Mouse (Mus musculus) kidney, embryonic 14.5 days (tissue): ENCODE data around the gene S100a16. TPM values are rescaled to one million over a fixed set of nuclear protein-coding genes. Genes with fewer than 3 reads are reported as not detected.
A peak's percentile ranks its signal among the peaks of the same experiment; 100 is the strongest.

Experiments used
- ATAC-seq: fragments of 200-750 bp; cut with Nextera tagmentation; 2 replicates; pipeline ENCODE4 v1.8.0; 2017; ENCODE audit warnings: moderate number of reproducible peaks, mild to moderate bottlenecking, moderate TSS enrichment, moderate library complexity; ENCODE audit not compliant: low FRiP score, low TSS enrichment
- H3K27ac ChIP-seq: fragments of 300-500 bp; sonication (generic); 2 replicates; pipeline ENCODE4 v1.5.1; 2014; ENCODE audit warnings: low read depth, mild to moderate bottlenecking, low read length, moderate library complexity, mixed read lengths
- H3K27me3 ChIP-seq: fragments of 300-500 bp; sonication (generic); 2 replicates; pipeline ENCODE4 v1.6.1; 2014; ENCODE audit warnings: mild to moderate bottlenecking, low read length; ENCODE audit not compliant: control insufficient read depth, insufficient read depth
- H3K36me3 ChIP-seq: fragments of 300-500 bp; sonication (generic); 2 replicates; pipeline ENCODE4 v1.6.1; 2014; ENCODE audit warnings: low read length, mixed read lengths; ENCODE audit not compliant: control insufficient read depth, insufficient read depth
- H3K4me1 ChIP-seq: fragments of 300-500 bp; sonication (generic); 2 replicates; pipeline ENCODE4 v1.6.1; 2014; ENCODE audit warnings: low read length, mixed read lengths; ENCODE audit not compliant: control insufficient read depth, insufficient read depth
- H3K4me2 ChIP-seq: fragments of 300-500 bp; sonication (generic); replicated peaks from 2 replicates; pipeline ENCODE4 v1.6.1; 2014; ENCODE audit warnings: low read depth, mild to moderate bottlenecking, low read length
- H3K4me3 ChIP-seq: fragments of 300-500 bp; sonication (generic); 2 replicates; pipeline ENCODE4 v1.5.1; 2014; ENCODE audit warnings: mild to moderate bottlenecking, low read length
- H3K9ac ChIP-seq: fragments of 300-500 bp; sonication (generic); 2 replicates; pipeline ENCODE4 v1.6.1; 2014; ENCODE audit warnings: low read depth, mild to moderate bottlenecking, low read length, moderate library complexity
- H3K9me3 ChIP-seq: fragments of 300-500 bp; sonication (generic); 2 replicates; pipeline ENCODE4 v1.6.1; 2016; ENCODE audit warnings: low read length; ENCODE audit not compliant: control insufficient read depth
- WGBS: fragments of 180-500 bp; shearing (Covaris S2); extraction: QIAGEN DNeasy Blood & Tissue Kit; methylation state at CpG from one replicate; pipeline ENCODE4 v1.1.7; 2014; 5-methylcytosine and 5-hydroxymethylcytosine counted together
- polyA plus RNA-seq: library from polyadenylated mRNA; unstranded; fragments of >200 nt; fragmentation: Nextera tagmentation; extraction: Ambion mirVana; gene quantifications from 2 replicates; pipeline ENCODE4 v1.2.1, GENCODE M21; 2014

S100a16 gene
- 175 and 198 TPM in 2 replicates for polyA plus RNA-seq

- Histone ChIP-seq H3K27ac (peak within 1 kb of the TSS; percentile 84), H3K4me3 (peak within 1 kb of the TSS; percentile 26; the same call in 1 of the 2 replicates), H3K4me2 (peak within 1 kb of the TSS; percentile 33), H3K4me1 (peaks cover 11% of the 10 kb centered on the region; the same call in 1 of the 2 replicates), H3K9me3 (no peaks in the 10 kb centered on the region), H3K9ac (peak within 1 kb of the TSS; percentile 51; the same call in 1 of the 2 replicates), H3K27me3 (no peaks in the 10 kb centered on the region), H3K36me3 (no peaks in the 10 kb centered on the region)
- 31% methylated on average over 10 of the region's 10 CpGs for WGBS
- peak; percentile 86 for ATAC-seq
These were observed at the start of gene S100a16 for GRCm38 (mm10) chr3:90537141-90537904. Gene S100a16, plus strand, starts transcription at chr3:90537254.

GRCm38 (mm10) chr3:90488576-90488975 lies 48.5 kb upstream of the S100a16 start:
- Histone ChIP-seq H3K27ac (no peak overlapping the region), H3K9me3 (no peaks in the 10 kb centered on the region), H3K4me1 (peaks cover 6% of the 10 kb centered on the region), H3K27me3 (no peaks in the 10 kb centered on the region), H3K9ac (no peak overlapping the region), H3K36me3 (peaks cover 56% of the 10 kb centered on the region), H3K4me2 (no peak overlapping the region), H3K4me3 (no peak overlapping the region)
- no peak for ATAC-seq
- whole genome bisulfite sequencing = 85% methylated on average over 6 of the region's 6 CpGs

- Histone ChIP-seq H3K4me3 (peak within 1 kb of the TSS; percentile 77), H3K9me3 (no peaks in the 10 kb centered on the region), H3K36me3 (peaks cover 40% of the 10 kb centered on the region), H3K27ac (peak within 1 kb of the TSS; percentile 67), H3K4me1 (peaks cover 6% of the 10 kb centered on the region), H3K27me3 (no peaks in the 10 kb centered on the region), H3K4me2 (peak within 1 kb of the TSS; percentile 61), H3K9ac (peak within 1 kb of the TSS; percentile 77)
- ATAC-seq = peak; percentile 99
- under 1% methylated on average over 37 of the region's 37 CpGs for WGBS
These were observed 46.3 kb upstream of the S100a16 start, which contains the start of gene Snapin for GRCm38 (mm10) chr3:90490696-90491256. Gene Snapin, minus strand, starts transcription at chr3:90491033.

GRCm38 (mm10) chr3:90491350-90491749 lies 45.7 kb upstream of the S100a16 start:
- H3K36me3 ChIP-seq = peaks cover 40% of the 10 kb centered on the region
- no peak overlapping the region for H3K4me2 ChIP-seq
- H3K27me3 ChIP-seq = no peaks in the 10 kb centered on the region
- no peaks in the 10 kb centered on the region for H3K9me3 ChIP-seq
- peaks cover 6% of the 10 kb centered on the region for H3K4me1 ChIP-seq
- WGBS = 40% methylated on average over 2 of the region's 2 CpGs
- H3K9ac ChIP-seq = no peak overlapping the region
- no peak overlapping the region for H3K27ac ChIP-seq
- no peak overlapping the region for H3K4me3 ChIP-seq
- no peak for ATAC-seq

GRCm38 (mm10) chr3:90493831-90494540 lies 43.1 kb upstream of the S100a16 start:
- peaks cover 42% of the 10 kb centered on the region for H3K36me3 ChIP-seq
- peaks cover 6% of the 10 kb centered on the region for H3K4me1 ChIP-seq
- H3K4me3 ChIP-seq = no peak overlapping the region
- 62% methylated on average over 4 of the region's 4 CpGs for WGBS
- no peaks in the 10 kb centered on the region for H3K9me3 ChIP-seq
- H3K9ac ChIP-seq = no peak overlapping the region
- ATAC-seq = no peak
- no peak overlapping the region for H3K27ac ChIP-seq
- H3K4me2 ChIP-seq = no peak overlapping the region
- H3K27me3 ChIP-seq = no peaks in the 10 kb centered on the region

GRCm38 (mm10) chr3:90495850-90496525 lies 41.1 kb upstream of the S100a16 start:
- ATAC-seq = no peak
- no peak overlapping the region for H3K4me3 ChIP-seq
- H3K9ac ChIP-seq = no peak overlapping the region
- H3K4me2 ChIP-seq = no peak overlapping the region
- no peaks in the 10 kb centered on the region for H3K9me3 ChIP-seq
- H3K36me3 ChIP-seq = peaks cover 54% of the 10 kb centered on the region
- WGBS = 90% methylated on average over 7 of the region's 7 CpGs
- H3K27me3 ChIP-seq = no peaks in the 10 kb centered on the region
- H3K4me1 ChIP-seq = no peaks in the 10 kb centered on the region
- H3K27ac ChIP-seq = no peak overlapping the region

- Histone ChIP-seq H3K9me3 (no peaks in the 10 kb centered on the region), H3K27me3 (no peaks in the 10 kb centered on the region), H3K36me3 (peaks cover 70% of the 10 kb centered on the region), H3K27ac (no peak overlapping the region), H3K4me2 (no peak overlapping the region), H3K4me1 (no peaks in the 10 kb centered on the region), H3K9ac (no peak overlapping the region), H3K4me3 (no peak overlapping the region)
- no peak for ATAC-seq
These were observed 39.5 kb upstream of the S100a16 start for GRCm38 (mm10) chr3:90497597-90497996.

- no peaks in the 10 kb centered on the region for H3K4me1 ChIP-seq
- no peak for ATAC-seq
- no peaks in the 10 kb centered on the region for H3K9me3 ChIP-seq
- WGBS = 95% methylated on average over 4 of the region's 4 CpGs
- no peak overlapping the region for H3K4me3 ChIP-seq
- no peaks in the 10 kb centered on the region for H3K27me3 ChIP-seq
- peaks cover 88% of the 10 kb centered on the region for H3K36me3 ChIP-seq
- no peak overlapping the region for H3K27ac ChIP-seq
- no peak overlapping the region for H3K4me2 ChIP-seq
- no peak overlapping the region for H3K9ac ChIP-seq
These were observed 33.6 kb upstream of the S100a16 start for GRCm38 (mm10) chr3:90503444-90503843.
